Mouse (Mus musculus): ENCODE results near the gene Ipcef1.

The Ipcef1 gene

DNA sequence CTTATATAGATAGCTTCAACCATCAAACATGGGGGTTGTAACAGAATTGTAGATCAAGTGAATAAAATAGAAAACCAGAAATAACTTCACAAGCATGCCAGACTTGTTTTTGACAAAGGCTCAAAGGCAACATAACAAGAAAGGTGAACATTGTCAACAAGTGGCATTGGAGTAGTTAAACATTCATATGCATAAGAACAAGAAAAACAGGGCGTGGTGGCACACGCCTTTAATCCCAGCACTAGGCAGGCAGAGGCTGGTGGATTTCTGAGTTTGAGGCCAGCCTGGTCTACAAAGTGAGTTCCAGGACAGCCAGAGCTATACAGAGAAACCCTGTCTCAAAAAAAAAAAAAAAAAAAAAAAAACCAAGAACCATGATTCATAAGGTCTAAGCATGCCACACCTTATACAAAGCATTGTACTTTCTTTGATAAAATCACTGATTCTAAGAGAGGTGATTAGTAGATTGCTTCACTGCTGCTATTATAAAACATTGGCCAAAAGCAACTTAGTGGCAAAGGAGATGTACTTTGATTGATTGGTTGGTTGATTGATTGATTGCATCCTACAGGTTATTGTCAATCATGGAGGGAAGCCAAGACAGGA, 173.9 kb downstream of the Ipcef1 start:
- DNase-seq, result no peak

GRCm38 (mm10) chr10:6873917-6874316, 178.4 kb downstream of the Ipcef1 start:
- DNase-seq, result no peak

GRCm38 (mm10) chr10:6871418-6872072, 180.7 kb downstream of the Ipcef1 start:
- no peak for DNase-seq

GRCm38 (mm10) chr10:6855812-6856211, 196.5 kb downstream of the Ipcef1 start:
- no peak for DNase-seq

- DNase-seq, result no peak
Measured at GRCm38 (mm10) chr10:6848834-6849233, 203.4 kb downstream of the Ipcef1 start.

GRCm38 (mm10) chr10:6848162-6848754, 204.0 kb downstream of the Ipcef1 start:
- peak; percentile 28 to 34 for DNase-seq

- DNase-seq, result peak; percentile 29 to 50
Measured at GRCm38 (mm10) chr10:6846283-6846682, 206.0 kb downstream of the Ipcef1 start.

DNA sequence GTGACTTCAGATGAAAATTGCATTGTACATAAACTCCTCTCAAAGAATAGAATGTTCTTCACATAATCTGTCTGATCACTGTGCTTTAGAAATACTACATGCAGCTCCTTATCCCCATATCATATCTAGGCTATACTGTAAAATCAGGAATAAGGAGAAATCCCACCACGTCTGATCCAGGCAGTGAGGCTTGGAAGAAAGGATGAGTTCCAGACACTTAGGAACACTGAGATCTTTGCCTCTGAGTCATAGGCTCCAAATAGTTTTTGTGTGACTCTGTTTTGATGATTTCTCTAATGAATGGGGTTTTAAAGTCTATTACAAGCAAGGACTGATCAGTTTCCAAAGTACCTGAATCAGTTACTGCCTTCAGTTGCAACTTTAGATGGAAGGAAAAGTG, 210.1 kb downstream of the Ipcef1 start:
- DNase-seq, result no peak

Measured in cerebellum, postnatal 10 days (tissue).